Mouse (Mus musculus) spleen, adult 18-20 months (tissue): ENCODE results near the gene Ankrd53.

Source experiments
- DNase-seq, 2 experiments: peaks; one replicate each; pipeline ENCODE4 v3.0.0; 2022; ENCODE audit warnings: mixed read lengths in 2 of 2

Ankrd53 gene

GRCm38 (mm10) chr6:83762344-83762743 is at the start of gene Ankrd53:
Gene Ankrd53 (plus strand): TSS chr6:83762644.
- DNase-seq, result no peak

GRCm38 (mm10) chr6:83713271-83714136 is 48.9 kb upstream of the Ankrd53 start:
- no peak for DNase-seq

DNA sequence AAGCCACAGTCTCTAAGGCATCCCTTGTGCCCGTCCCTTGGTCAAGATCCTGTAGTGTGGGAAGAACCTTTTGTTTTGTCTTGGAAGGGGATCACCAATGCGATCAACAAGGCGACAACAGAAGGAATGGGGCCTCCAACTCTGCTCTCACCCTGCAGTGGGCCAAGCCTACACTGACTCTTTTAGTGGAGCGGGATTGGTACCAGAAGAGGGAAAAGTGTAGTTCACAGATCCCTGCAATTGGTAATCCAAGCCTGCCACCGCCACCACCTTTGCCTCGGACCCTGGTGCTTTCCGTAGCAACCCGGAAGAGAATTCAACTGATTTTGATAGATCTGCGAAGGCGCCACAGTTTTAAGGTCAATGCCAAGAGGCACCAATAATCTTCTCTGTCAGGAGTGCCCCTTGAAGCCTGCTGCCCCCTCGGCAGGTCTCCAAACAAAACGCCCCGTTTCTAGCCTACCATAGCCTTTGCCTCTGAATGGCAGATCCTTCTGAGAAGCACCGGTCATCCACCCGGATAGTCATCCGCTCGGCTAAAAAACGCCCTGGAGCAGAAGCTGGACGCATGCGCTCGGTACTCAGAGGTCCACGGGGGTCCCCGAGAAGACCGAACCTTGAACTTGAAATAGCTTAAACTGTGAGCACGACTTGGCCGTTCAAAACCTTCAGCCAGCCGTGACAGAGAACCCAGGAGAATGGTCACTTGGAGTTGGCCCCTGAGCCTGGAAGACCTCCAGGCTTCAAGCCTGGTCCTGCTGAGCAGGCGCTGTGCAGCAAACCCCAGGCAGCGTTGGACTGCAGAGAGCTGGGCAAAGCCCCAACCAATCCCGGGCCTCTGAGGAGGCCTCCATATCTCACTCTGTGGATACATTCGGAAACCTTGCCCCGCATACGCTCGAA is 48.0 kb upstream of the Ankrd53 start:
- no peak for DNase-seq

DNA sequence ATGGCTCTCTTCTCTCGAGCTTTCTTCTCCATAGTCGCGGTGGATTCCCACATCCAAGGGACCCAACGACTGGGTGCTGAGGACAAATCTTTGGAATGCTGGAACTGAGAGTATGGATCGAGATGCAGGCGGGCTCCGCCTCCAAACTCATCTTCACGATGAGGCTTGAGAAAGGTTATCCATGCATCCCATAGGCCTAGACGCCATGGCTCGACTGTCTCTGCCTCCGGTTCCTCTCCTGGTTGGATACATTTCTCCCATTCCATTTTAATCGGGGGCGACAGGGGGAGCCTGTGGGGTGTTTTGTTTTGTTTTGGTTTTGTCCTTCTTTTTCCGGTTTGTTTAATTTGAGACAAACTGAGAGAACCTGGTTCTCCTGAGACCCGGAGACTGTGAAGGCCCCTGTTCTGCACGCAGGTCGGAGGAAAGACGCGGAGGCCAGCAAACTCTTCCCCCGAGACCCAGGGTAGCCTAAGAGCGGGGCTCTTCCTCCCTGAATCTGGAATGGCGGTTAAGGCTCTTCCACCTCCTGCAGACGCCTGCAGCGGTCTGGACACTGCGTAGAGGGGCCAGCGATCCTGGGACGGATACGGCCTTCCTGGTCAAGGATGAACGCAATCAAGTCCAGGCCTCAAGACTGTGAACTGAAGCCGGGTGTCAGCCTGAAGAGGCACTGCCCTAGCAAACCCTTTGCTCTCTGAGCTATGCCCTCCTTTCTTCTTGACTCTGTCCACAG is 46.8 kb upstream of the Ankrd53 start:
- no peak for DNase-seq

- DNase-seq, result no peak
These were observed 45.4 kb upstream of the Ankrd53 start for GRCm38 (mm10) chr6:83717026-83717425.

DNA sequence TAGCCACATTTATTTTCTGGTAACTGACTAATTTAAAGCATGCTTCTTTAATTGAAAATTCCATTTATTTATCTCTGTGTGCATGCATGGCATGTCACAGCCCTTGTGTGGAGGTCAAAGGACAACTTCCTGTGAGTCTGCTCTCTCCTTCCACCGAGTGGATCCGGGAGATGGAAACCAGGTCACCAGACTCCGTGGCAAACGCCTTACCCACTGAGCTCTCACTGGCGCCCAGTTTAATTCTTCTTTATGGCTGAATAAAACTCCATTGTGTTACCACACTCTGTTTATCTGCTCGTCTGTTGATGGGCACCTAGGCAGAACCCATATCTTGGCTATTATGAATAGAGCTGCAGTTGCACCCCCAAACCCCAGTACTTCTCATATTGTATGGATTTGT is 39.9 kb upstream of the Ankrd53 start:
- no peak for DNase-seq

- no peak for DNase-seq
These were observed 35.3 kb upstream of the Ankrd53 start for GRCm38 (mm10) chr6:83727178-83727577.

- no peak for DNase-seq
These were observed 34.0 kb upstream of the Ankrd53 start for GRCm38 (mm10) chr6:83728488-83728887.

DNA sequence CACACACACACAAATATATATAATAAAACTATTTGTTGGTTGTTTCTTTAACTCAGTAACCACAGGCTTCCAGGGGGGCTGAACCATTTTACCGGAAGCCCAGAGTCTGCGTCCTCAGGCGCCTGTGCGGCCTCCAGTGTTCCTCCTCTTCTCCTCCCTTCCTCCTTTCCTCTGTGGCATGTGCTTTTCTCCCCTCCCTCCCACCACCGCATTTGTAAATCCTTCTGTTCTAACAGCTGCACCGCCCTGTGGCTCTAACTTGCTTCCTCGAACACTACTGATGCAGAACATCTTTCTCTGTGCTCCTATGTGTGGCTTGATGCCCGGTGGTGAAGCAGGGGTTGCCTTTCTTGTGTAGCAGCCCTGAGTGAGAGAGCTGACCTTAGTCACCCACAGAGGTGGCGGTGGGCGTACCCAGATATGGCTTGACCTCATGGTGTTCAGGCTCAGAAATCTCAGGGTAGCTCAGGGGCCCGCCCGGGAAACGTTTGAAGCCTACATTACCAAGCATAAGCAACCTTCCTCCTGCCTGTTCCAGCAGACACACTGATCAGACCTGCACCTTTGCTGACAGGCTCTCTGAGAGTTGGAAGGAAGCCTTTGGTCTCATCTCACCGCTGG is 33.0 kb upstream of the Ankrd53 start:
- no peak for DNase-seq

- DNase-seq, result peak; percentile 25 to 74
These were observed 31.3 kb upstream of the Ankrd53 start for GRCm38 (mm10) chr6:83731128-83731527.

GRCm38 (mm10) chr6:83737311-83737710 is 25.1 kb upstream of the Ankrd53 start:
- no peak for DNase-seq

GRCm38 (mm10) chr6:83738596-83738995 is 23.8 kb upstream of the Ankrd53 start:
- DNase-seq, result no peak

- DNase-seq, result no peak
These were observed 19.7 kb upstream of the Ankrd53 start, which contains the start of gene Atp6v1b1 for GRCm38 (mm10) chr6:83742761-83743160. Gene Atp6v1b1 (plus strand): TSS chr6:83742990.

- DNase-seq, result no peak
These were observed 19.2 kb upstream of the Ankrd53 start for GRCm38 (mm10) chr6:83743212-83743611.

GRCm38 (mm10) chr6:83744126-83744525 is 18.3 kb upstream of the Ankrd53 start:
- DNase-seq, result no peak

DNA sequence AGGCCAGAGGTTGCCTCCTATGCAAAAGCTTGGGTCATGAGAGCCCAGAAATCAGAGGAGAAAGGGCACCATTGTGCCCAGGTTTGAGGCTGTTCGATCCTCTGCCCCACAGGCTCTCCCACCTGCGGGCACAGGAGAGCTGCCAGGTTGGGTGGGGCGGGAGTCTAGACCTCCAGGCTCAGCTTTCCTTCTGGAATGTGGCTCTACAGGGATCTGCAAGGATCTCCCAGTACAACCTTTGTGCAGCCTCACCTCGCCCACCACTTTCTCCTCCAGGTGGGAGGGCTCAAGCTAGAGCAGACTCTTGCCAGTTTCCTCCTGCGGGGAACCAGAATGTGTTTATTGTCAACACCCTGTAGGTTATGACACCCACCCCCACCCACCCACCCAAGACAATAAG is 17.9 kb upstream of the Ankrd53 start:
- no peak for DNase-seq

- DNase-seq, result no peak
These were observed 17.0 kb upstream of the Ankrd53 start for GRCm38 (mm10) chr6:83745466-83745865.

- no peak for DNase-seq
These were observed 13.2 kb upstream of the Ankrd53 start for GRCm38 (mm10) chr6:83749286-83749685.

DNA sequence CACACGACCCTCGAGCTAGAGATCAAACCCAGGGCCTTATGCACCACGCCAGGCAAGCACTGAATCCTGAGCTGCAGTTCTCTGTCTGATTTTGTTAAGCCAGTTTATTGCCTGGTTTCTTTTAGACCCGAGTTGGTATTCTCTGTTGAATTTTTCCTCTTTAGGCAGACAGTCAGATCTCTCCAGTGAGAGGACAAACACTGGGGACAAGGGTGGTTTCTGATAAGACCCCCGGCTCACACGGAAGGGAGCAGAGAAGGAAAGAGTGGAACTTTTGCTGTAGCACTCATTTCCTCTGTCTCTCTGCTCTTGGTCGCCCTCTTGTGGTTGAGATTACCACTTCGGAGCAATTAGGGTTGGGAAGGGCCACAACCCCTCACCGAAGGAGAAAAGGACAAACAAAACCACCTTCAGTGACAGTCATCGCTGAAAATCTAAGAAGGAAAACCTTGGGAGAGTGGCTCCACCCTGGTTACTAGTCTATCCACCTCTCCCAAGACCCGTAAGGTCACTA is 12.2 kb upstream of the Ankrd53 start:
- peak in 1 of 2 experiments; percentile 57 for DNase-seq

DNA sequence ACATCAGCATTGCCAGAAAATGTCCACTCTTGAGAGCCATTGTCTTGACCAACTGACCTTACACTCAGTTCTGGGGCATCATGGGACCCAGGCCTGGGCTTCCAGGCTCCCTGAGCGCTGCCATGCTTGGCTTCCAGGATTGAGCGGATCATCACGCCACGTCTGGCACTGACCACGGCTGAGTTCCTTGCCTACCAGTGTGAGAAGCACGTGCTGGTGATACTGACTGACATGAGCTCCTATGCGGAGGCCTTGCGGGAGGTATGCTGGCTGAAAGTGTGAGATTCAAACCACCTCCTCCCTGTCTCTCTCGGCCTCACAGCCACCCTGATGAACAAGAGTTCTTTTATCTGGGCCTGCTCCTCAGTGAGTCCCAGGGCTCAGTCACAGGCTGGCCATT is 6.4 kb upstream of the Ankrd53 start:
- DNase-seq, result no peak

DNA sequence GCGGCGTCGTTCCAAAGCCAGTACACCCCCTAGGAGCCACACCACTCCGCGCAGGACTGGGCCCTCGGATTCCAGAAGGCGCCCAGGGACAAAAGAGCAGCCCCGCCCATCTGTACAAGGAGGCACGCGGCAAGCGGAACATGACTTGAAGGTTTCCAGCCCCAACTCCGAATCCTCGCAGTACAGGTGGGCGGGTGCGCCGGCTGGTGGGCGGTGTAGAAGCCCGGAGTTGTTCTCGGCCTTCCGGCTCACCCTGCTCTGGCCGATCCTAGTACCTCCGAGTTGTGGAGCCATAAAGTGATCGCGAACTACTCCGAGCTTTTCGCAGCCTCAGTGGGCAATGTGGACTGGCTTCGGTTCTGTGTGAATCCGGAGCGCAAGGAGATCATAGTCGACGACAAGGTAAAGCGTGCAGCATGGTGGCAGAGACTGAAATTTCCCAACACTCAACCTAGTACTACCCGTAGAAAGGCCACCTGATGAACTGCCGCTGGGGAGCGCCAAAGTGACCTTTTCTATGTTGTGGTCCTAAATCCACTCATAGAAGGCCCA is 512 bp downstream of the Ankrd53 start:
- peak in 1 of 2 experiments; percentile 14 for DNase-seq

DNA sequence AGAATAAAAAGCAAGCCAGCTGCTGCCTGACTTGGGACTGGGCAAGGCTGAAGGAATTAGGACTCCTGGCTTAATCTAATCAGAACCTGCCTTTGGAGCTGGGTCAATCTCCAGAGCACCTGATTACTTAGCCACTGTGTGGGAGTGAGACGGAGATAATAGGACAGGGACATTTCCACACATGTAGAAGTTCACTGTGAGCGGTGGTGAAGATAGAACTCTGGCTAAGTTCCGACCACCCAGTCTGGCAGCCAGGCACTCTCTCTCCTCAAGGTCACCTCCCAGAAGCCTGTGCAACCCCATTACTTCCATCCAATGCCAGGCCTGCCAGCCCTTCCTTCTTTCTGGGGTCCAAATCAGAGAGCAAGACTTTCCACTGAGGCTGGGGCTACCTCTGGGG is 4.5 kb downstream of the Ankrd53 start:
- no peak for DNase-seq
